Mouse (Mus musculus): ENCODE results near the gene Mlx.

GRCm38 (mm10) chr11:101083083-101083697 is 3.9 kb upstream of the Mlx start:
- no peak for TF ChIP-seq ZNF384 (IDR thresholded peaks at IDR 0.05; ENCODE audit: low read depth, low read length)
- no peak for TF ChIP-seq CHD2 (IDR thresholded peaks at IDR 0.05; ENCODE audit: low read depth, low read length)
- TF ChIP-seq HCFC1 (IDR thresholded peaks at IDR 0.05; ENCODE audit: borderline replicate concordance, insufficient read depth, low read length), result no peak
- TF ChIP-seq ZC3H11A (IDR thresholded peaks at IDR 0.05; ENCODE audit: borderline replicate concordance, low read depth, low read length), result no peak
